Mouse (Mus musculus): Measurements from ENCODE around the gene Ptn.

Gene Ptn

DNA sequence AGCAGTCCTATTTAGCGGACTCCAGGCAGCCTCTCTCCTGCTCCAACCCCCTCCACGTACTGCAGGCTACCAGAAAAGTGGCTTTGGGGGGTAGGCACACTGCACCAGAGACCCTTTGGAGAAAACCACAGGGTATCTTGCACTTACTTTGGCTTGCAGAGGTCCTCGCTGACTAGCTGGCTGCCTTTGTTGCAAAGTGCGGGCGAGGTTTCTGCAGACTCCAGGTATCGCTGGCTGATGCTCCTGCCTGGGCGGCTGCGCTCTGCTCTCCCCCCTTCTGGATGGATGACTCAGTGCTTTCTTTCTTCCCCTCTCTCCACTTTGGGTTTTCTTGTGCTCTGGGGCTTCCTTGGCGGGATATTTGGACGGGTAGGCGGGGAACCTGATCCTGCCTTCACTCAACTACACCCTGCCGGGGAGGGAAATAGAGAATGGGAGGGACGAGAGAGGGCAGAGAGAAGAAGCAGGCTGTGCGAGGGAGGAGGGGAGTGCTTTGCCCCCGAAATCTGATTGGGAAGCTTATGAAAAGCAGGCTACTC lies at the start of gene Ptn:
Gene Ptn (minus strand): TSS at position 474 of the 539 bp plus-strand sequence.
- no peak for DNase-seq (ENCODE audit: low spot score in 2 of 2)

DNA sequence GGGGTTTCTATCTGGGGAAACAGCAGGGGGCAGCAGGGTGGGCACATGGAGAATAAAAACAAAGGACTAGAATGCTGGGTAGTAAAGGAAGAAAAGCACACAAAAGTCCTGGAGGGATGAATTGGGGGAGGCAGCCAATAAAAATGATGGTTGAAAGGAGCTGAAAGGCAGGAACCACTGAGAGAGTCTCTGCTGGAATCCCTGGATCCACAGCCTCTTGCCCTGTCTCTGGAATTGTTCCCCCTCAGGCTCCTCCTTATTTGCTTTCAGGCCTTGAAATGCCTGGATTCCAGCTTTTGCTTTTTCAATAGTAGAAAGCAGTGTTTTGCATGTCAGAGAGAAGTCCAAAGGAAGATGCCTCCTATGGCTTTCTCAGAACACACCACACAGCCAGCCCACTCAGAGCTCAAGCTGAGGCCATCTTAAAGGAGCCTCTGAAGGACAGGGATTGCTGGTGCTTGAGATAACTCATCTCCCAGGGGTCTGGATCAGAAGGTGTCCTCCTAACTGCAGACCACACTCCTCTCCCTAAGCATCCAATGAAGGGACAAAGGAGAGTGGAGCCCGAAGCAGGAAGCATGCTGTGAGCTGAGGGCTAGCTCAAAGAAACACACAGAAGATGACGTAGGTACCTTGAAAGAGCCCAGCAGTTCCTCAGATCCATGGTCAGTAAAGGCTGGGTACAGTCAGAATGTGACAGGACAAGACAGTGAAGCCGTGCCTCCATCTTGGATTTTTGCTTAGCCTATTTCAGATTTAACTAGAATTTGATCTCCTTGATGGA lies 48.4 kb upstream of the Ptn start:
- no peak for DNase-seq (ENCODE audit: low spot score in 2 of 2)

DNA sequence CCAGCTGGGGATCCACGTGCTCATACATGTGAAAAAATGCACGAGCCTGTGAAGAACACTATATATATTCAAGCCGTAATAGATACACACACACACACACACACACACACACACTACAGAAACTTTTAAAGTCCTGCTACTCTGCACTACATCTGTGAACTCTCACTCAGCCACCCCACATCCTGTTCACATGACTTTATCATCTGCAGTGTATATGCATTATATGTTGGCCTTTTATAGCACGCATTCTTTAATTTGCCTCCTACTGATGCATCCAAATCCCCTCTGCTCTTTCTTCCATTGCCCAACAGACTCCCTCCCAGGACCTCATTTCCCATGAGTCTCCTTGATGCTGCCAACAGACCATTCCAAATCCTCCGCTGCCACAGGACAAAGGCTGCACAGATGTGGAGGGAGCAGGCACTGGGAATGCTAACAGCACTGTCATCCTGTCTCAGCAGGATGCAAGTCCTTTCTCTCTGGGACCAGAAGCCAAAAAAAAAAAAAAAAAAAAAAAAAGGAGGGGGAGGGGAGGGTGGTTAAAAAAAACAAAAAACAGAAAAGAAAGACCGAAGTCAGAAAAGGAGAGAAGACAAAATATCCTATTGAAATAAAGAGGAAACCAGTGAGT lies 47.7 kb upstream of the Ptn start:
- no peak for DNase-seq (ENCODE audit: low spot score in 2 of 2)

DNA sequence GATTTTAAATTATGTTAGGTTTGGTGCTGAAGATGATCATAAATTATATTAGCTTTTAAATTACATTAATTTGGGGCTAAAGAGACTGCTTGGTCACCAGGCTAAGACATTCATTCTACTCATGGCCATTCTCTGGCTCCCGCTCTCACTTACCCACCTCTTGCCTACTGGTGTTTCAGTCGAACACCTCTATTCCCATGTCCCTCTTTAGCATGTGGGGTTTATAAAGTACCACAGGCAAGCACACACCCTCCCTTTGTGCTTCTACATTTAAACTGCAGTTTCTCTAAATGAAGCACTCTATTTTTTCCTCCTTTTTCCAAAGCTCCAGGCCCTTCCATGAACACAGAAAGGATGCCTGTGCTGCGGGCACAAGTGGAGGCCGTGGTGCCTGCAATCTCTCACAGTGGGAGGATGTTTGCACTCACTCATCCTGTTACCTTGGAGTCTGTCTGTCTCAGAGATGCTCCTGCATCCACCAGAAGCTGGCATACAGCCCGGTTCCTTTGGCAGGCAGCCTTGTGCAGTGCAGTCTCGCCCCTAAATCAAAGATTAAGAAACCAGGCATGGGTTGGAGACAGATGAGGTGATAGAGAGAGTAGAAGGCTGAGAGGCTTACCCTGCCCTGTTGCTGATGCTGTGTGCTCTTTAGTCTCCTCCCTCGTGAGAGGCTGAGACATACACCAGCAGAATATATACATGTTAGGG lies 40.6 kb upstream of the Ptn start:
- DNase-seq (ENCODE audit: low spot score in 2 of 2), result no peak

DNA sequence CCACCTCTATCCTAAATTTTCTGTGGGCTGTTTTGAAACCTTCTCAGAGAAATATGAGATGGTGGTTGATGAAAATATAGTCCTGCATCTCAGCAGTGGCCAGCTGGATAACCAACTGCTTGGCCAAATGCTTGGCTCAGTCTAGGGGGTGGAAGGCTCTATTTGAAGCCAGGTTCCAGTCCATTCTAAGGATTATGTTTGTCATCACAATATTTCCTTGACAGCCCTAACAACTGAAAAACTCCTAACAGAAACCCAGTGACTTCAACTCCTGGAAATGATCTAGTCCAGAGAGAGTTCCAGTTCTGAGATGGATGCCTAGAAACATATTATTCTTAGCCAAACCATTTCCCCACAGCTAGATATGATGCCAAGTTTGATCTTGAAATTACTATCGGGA lies 35.3 kb upstream of the Ptn start:
- no peak for DNase-seq (ENCODE audit: low spot score in 2 of 2)

DNA sequence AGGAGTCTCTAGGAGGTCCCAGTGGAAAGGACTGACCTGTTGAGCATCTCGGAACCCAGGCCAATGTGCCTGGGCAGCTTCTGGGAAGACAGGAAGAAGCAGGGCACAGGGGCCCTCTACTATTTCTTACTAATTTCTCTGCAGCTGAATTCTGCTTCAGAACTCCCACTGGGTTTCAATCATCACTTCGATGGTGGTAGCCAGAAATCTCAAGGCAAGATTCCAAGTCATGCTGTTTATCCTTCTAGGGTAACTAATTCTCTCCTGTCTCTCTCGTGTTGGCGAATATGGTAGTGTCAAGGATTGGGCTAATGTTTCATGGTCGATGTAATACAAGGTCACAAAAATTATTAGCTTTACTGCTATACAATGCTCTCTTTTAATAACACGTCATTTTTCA lies 34.2 kb upstream of the Ptn start:
- no peak for DNase-seq (ENCODE audit: low spot score in 2 of 2)

DNA sequence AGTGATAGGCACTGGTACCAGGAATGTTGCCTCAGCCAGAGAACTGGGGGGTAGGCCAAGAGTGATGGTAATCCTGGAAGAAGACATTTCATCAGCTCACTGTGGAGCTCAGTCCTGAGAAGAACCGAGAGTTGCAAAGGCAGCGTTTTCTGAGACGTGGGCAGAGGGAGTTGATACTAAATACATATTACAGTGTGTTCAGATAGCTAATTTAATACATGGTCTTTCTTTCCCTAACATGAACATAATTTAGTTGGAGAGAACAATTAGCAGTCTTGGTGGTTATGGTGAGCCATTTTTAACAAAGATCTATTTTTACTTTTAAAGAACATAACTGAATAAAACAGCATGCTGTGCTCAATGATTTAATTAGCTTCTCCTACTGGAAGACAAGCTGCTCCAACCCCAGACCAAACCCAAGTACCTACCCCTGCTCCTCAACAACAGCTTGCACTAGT lies 33.0 kb upstream of the Ptn start:
- no peak for DNase-seq (ENCODE audit: low spot score in 2 of 2)

DNA sequence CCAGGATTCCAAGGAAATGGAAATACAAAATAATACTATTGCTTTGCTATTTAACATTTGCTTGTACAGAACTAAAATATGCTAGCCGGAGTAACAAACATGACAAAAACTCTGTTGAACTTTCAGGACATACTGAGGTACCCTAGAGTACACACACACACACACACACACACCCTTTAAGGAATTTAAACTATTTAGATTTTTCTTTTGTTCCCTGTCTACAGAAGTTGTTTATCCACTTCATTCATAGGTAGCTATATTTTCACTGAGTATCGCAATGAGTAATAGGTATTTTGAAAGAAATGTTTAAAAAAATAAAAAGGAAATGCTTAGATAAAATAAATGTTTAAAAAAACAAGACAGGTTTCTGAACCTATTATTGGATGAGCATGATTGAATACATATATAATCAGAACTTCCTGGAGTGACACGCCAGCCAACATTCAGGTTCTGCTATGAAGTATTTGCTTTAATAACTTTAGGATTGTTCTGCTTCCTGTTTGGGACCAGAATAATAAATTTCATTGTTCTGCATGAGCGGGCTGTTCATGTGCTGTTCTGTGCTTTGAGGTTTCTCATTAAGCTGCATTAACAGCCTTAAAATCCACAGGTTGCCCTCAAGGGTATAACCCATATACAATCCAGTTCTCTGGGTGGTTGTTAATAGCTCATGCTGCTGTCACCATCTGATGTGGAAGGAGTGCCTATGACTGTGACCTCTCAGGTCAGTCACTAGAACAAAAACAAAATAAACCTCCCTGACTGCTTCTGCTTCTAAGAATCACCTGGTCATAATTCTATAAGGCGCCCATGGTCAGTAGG lies 32.3 kb upstream of the Ptn start:
- no peak for DNase-seq (ENCODE audit: low spot score in 2 of 2)

DNA sequence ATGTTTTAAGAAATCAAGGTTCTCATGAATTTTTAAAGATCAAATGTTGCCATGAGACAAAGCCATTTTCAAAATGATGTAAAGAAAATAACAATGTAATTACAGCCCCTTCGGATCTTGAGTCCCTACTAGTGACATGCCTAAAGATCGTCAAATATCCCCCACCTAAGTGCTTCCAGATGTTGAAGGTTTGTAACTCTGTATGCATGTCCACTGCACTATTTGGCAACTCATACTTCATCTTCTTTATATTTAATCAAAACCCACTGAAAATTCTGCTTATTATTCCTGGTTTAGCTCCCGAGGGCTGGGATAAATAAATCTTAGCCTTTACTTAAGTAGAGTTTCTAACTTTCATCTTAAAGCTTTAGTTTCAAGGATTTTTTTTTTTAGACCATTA lies 31.7 kb upstream of the Ptn start:
- DNase-seq (ENCODE audit: low spot score in 2 of 2), result no peak

DNA sequence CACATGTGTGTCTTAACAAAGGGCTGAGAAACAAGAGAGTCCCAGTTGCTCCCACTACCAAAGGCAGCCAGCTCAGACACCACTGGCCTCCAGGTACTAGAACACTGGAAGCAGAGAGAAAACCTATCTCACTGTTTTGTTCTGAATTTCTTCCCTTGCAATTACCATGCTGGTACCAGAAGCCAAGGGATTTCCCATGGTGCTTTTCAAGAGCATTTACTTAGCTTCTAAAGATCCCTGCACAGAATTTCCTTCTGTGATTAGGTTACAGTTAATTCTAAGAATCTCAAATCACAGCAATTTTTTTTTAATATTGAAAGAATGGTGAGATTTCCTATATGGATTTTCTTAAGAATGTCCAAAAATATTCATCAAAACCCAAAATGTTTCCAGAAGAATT lies 31.2 kb upstream of the Ptn start:
- no peak for DNase-seq (ENCODE audit: low spot score in 2 of 2)

DNA sequence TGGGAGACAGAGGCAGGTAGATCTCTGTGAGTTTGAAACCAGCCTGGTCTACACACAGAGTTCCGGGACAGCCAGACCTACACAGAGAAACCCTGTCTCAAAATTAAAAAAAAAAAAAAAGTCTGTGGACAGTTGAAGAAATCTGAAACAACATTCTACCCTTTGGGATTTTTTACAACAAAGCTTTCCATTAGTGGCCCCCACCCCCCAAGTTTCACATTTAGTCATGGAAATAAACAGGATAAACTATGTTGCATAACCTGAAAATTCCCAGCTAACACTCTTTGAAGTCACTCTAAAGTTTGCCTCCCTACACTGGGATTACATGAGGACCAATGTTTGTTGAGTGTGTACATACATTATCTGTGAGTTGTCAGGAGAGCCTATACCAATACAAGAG lies 28.7 kb upstream of the Ptn start:
- DNase-seq (ENCODE audit: low spot score in 2 of 2), result no peak

DNA sequence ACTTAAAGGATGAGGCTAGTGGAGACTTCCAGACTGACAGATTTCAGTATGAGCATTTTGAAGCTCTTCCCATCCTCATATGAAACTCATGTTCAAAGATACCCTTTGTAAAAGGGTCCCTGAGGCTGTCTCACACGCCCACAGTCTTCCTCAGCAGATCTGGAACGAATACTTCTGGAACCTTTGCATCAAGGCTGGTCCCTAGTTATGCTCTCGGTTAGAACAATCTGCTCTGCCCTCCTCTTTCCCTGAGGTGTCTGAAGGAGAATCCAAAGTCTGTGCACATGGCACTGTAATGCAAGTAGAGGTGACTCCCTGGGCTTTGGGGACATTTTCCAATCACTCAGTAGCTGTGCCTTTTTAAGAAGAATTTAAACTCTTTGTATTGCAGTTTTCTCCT lies 25.3 kb upstream of the Ptn start:
- DNase-seq (ENCODE audit: low spot score in 2 of 2), result no peak

DNA sequence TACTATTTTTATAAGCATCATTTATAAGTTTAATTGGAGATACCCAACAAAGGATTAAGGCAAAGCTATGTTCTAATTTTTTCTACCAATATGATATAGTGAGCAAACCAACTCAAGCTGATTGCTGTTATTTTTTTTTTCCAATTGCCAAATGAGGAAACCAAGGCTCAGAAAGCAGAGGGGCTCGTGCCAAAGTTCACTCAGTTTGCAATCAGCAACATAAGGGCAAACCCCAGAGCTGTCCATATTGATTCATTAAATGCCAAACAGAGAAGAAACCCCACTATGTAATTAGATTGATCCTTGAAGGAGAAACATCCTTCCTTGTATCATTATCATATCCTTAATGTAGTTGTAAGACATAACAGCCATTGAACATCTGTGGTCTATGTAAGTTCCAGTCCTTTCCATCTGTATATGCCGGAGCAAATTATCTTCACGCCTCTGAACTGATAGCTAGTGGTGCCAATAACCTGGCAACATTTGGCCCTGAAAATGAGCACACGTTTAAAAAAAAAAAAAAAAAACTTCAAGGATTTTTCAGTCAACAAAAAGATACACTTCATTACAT lies 24.8 kb upstream of the Ptn start:
- DNase-seq (ENCODE audit: low spot score in 2 of 2), result no peak

DNA sequence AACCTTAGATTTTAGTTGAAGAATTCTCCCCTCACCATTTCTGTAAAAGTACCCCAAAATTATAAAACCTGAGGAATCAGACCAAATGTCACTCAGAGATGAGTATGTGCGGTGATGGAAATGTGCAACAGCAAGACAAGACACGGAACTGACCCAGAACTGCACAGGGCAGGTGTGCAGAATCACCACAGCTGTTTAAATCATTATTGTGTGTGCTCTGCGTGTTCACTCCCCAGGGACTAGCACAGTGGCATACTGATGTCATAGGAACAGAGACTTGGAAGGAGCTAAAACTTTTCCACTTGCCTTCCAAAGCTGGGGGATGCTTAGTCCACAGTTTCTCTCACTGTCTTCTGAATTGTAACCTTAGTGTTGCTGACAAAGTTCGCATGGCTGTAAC lies 22.7 kb upstream of the Ptn start:
- DNase-seq (ENCODE audit: low spot score in 2 of 2), result no peak

DNA sequence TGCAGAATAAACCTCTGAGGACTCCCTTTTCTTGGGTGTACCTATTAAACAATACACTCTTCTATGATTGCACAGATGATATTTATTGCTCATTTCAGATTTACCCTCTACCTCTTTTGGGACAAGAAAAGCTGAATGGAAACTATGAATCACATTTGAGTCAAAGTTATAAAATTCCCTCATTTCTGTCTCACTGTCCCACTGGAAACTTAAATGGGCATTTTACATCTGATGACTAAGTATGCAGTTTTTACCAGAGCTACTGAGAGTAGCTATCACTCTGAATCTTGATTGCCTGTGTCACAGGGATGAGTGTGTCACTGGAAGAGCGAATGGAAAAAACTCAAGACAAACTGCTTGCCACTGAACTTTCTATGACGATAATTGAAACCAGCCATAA lies 22.2 kb upstream of the Ptn start:
- DNase-seq (ENCODE audit: low spot score in 2 of 2), result no peak

DNA sequence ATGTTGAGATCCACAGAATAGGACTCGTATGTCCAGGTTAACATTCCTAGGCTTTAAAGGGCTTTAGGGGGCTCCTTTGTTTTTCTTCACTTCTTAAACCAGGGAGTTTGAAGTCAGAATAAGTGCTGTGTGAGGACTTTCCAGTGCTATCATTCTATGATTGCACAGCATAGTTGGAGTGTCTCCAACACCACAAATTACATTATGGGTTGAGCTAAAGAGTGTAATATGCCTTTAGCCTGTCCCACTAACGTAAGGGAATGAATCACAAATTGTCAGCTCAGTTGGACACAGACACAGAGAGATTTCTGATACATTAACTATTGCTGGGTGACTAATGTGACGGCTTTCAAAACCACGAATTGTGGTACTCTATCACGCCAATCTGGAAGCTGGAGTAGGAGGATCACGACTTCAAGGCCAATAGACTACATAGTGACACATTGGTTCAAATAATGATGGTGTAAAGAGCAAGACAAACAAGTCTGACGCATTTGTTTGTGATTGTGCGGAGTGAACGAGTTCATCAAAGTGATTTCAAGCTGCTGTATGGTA lies 20.4 kb upstream of the Ptn start:
- no peak for DNase-seq (ENCODE audit: low spot score in 2 of 2)

DNA sequence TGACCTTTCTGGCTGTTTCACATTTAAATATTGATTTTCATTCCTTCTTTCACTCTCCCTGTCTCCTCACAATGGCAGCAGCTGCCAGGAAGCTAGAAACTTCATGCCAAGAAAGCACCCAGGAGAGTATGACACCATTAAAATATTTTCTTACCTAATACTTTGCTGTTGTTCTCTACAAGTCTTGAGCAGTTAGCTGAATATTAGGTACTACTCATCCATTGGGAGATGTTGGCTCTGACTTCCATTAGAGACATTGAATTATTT lies 9.7 kb upstream of the Ptn start:
- no peak for DNase-seq (ENCODE audit: low spot score in 2 of 2)

DNA sequence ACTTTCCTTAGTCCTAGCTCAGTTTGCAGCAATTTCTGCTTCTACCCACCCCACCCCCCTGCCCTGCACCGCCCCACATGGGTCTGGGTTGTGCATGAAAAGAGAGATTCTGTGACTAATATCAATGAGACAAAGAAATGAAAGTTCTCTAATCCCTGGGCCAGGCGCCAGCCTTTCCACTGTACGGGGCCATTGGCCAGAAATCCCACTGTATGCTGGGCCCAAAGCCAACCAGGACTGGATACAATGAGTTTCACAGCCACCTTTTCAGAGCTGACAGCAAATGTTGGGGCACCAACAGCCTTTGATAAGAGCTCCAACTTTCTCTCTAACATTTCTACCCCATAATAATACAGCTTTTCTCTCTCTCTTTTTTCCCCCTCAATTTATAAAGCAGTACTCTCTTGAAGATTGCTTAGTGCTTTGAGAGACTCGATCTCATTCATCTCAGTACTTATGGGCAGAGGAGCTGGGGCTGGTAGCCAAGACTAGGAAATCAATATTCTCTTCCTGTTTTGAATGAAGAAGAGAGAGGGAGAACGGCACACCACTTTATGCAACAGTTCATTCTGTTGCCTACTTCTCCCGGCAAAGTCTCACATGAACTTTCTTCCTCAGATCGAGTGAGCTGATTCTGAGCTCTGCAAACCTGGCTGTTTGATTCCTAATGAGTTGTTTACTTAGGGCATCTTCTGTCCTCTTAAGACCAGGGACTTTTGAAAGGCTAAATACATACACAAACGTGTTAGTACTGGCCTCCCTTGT lies 9.2 kb upstream of the Ptn start:
- no peak for DNase-seq (ENCODE audit: low spot score in 2 of 2)

DNA sequence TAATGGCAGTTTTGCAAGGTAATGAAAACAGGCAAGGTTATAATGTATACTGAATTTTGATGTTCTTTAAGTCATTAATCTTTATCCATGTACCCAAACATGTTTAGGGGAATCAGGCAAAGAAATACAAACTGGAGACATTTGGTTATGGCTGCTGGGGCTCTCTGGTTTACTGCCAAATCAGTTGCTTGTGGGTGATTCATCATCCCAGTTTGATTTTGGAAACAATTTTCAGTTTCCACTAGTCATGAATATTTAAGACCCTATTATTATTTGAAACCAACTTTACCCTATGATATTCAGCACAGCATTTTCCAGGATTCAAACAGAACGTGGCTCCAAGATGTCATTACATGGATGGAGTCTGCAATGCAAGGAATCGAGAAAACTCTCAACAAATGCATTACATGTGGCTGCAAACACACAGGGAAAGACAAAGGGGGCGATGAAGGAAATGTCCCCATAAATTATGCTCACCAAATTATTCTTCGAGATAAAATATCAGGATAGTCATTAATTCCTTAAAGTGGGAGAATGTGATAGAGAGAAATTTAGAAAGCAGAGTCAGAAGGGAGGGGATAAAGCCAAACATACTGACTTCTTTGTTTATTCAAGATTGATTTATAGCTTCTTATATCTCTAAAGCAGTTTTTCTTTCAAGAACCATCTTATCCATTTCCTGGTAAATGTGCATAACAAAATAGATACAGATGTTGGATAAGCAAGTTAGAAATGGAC lies 8.4 kb upstream of the Ptn start:
- no peak for DNase-seq (ENCODE audit: low spot score in 2 of 2)

DNA sequence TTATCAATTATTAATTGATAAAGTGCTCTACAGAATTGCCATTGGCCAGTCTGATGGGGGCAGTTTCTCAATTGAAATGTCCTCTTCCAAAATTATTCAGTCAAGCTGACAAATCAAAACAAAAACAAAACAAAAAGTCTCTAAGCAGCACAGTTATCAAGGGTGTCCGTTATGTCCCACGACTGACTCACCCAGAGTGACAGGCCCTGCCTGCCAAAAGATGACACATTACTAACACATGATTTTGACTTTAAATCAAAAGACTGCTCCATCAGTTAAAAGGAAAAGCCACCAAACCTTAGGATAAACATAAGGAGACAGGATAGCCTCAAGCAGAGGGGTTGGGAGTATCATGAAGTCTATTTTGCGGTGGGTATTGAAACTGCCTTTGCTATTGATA lies 6.6 kb upstream of the Ptn start:
- no peak for DNase-seq (ENCODE audit: low spot score in 2 of 2)
